Mouse (Mus musculus) lung, adult 2 months (tissue): ENCODE measurements around the gene Zfp609.

Source experiments
- CTCF ChIP-seq: fragments of 200-500 bp; IDR thresholded peaks from 2 replicates; pipeline ENCODE4 v1.5.1; 2011; ENCODE audit warnings: mild to moderate bottlenecking, low read length, control low read depth; ENCODE audit not compliant: insufficient read depth
- POLR2A ChIP-seq: fragments of 200-500 bp; IDR thresholded peaks from 2 replicates; pipeline ENCODE4 v1.6.1; 2011; ENCODE audit warnings: low read depth, mild to moderate bottlenecking, control low read depth, low read length, borderline replicate concordance; ENCODE audit errors: extremely low read depth

DNA sequence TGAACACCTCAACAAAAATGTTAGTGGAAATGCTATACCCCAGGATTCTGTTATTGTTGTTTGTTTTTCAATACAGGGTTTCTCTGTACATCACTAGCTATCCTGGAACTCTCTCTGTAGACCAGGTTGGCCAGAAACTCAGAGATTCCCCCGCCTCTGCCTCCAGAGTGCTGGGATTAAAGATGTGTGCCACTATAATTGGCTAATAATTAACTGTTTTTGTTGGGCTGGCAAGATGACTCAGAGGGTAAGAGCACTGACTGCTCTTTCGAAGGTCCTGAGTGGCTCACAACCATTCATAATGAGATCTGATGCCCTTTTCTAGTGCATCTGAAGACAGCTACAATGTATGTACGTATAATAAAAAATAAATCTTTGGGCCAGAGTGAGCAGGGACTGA, 92.4 kb downstream of the Zfp609 start:
- TF ChIP-seq POLR2A (no peak), CTCF (no peak)
